Mouse (Mus musculus) cortical plate, adult 2 months (tissue): ENCODE data around the gene Gm17657. TPM values are rescaled to one million over a fixed set of nuclear protein-coding genes. Genes with fewer than 3 reads are reported as not detected.
"Not testable (repeated sequence)": the region's sequence is repeated elsewhere in the genome, so short reads cannot be mapped to it uniquely, and the experiment has no call there.

ENCODE experiments used
- H3K27ac ChIP-seq: fragments of 200-500 bp; 2 replicates; pipeline ENCODE4 v1.5.1; 2012; ENCODE audit warnings: low read length, control low read depth, inconsistent platforms; ENCODE audit not compliant: insufficient read depth
- H3K4me1 ChIP-seq: fragments of 200-500 bp; 2 replicates; pipeline ENCODE4 v1.6.1; 2011; ENCODE audit warnings: low read length; ENCODE audit not compliant: control insufficient read depth, insufficient read depth
- H3K4me3 ChIP-seq: fragments of 200-500 bp; 2 replicates; pipeline ENCODE4 v1.5.1; 2011; ENCODE audit warnings: mild to moderate bottlenecking, low read length, control low read depth; ENCODE audit not compliant: insufficient read depth
- CTCF ChIP-seq: fragments of 200-500 bp; IDR thresholded peaks from 2 replicates; pipeline ENCODE4 v1.5.1; 2011; ENCODE audit warnings: mild to moderate bottlenecking, control low read depth, low read length; ENCODE audit not compliant: insufficient read depth; ENCODE audit errors: extremely low read depth
- POLR2A ChIP-seq: fragments of 200-500 bp; IDR thresholded peaks from 2 replicates; pipeline ENCODE4 v1.6.1; 2011; ENCODE audit warnings: mild to moderate bottlenecking, low read length, control low read depth; ENCODE audit not compliant: insufficient read depth; ENCODE audit errors: extremely low read depth
- polyA plus RNA-seq: library from polyadenylated mRNA; depleted of rRNA; stranded (reverse); fragments of >200 nt; gene quantifications from 2 replicates; pipeline ENCODE4 v1.2.3, GENCODE M21; 2012

Gene Gm17657
- polyA plus RNA-seq, 1 experiment: not detected

DNA sequence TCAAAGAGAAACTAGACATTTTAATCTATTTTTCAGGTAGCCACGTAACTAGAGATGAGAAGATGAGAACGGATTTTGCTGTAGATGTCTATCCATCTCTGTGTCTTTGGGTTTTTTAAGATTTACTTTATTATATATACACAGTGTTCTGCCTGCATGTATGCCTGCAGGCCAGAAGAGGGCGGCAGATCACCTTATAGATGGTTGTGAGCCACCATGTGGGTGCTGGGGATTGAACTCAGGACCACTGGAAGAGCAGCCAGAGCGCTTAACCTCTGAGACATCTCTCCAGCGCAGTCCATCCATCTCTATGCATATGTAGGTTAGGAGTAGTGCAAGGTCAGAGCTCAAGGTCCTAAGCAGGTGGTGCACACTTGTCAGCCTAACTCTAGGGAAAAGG, 45.7 kb downstream of the Gm17657 start:
- no peak overlapping the region for H3K27ac ChIP-seq
- H3K4me1 ChIP-seq: peaks cover 2% of the 10 kb centered on the region
- H3K4me3 ChIP-seq: no peak overlapping the region; the same call in 1 of the 2 replicates
- no peak for TF ChIP-seq CTCF
- TF ChIP-seq POLR2A: no peak

DNA sequence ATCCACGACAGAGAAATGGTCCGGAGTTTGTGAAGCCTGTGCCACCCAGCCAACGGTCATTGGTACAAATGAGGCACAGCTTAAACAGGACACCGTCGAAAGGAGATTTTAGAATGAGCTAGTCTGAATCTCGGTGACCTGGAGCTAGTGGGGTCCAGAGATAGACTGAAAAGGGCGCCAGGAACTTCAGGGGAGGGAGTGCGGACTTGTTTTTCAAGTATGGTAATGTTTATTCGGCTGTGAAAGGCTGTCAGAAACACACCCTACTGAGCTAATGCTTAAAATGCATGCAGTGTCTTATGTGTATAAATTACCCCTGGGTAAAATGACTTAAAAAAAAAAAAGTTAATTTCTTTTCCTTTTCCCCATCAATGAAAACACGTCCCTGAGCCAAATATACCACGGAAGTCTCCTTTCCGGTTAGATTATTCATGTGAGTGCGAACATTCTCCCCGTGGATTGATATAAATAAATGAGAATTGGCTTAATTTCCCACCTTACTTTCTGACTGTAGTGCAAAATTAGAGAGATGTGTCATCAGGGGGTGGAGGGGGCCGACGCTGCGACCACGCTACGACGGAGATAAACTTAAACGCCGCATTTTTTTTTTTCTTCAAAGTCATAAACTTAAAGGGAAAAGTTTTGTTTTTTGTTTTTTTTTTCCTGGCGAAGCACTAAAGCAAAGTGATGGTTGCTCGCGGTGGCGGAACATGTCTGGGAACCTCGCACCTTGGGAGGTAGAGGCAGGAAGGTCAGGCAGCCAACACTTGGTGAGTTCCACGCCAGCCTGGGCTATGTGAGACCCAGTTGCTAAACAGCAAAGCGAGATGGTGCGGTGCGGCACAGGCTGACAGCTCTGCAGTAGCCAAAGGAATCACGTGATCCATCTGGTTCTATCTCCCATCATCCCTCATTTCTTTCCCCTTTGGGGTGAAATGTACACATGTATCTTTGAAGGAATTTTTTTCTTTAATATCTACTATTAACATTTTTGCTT, 46.5 kb downstream of the Gm17657 start:
- TF ChIP-seq POLR2A (no peak), CTCF (no peak)
- no peak overlapping the region for H3K27ac ChIP-seq
- H3K4me1 ChIP-seq: peaks cover 2% of the 10 kb centered on the region
- H3K4me3 ChIP-seq: peak overlapping the region; percentile 32; the same call in 1 of the 2 replicates

DNA sequence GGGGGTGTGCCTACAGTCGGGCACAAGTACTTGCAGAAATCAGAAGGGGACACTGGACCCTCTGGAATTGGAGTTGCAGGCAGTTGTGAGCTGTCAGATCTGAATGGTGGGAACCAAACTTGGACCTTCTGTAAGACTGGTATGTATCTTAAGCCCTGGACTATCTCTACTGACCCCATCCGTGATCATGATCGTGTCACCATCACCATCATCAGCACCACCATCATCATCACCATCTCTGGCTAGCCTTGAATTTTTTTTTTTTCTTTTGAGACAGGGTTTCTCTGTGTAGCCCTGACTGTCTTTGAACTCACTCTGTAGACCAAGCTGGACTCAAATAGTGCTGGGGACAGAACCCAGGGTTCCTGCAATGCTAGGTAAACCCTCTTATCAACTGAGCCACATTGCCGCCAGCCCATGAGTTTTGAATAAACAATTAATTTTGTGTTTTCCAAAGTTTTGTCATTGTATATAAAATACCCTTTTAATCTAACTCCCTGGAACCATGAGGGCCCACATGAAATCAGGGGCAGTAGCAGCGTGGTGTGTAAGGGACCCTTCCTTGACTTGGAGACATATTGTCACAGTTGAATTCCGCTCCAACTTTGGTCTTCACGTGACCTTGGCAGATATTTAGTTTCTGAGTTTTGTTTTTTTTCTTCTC, 47.3 kb downstream of the Gm17657 start:
- Histone ChIP-seq H3K27ac (no peak overlapping the region), H3K4me3 (no peak overlapping the region), H3K4me1 (peaks cover 2% of the 10 kb centered on the region)
- no peak for TF ChIP-seq POLR2A
- no peak for TF ChIP-seq CTCF

DNA sequence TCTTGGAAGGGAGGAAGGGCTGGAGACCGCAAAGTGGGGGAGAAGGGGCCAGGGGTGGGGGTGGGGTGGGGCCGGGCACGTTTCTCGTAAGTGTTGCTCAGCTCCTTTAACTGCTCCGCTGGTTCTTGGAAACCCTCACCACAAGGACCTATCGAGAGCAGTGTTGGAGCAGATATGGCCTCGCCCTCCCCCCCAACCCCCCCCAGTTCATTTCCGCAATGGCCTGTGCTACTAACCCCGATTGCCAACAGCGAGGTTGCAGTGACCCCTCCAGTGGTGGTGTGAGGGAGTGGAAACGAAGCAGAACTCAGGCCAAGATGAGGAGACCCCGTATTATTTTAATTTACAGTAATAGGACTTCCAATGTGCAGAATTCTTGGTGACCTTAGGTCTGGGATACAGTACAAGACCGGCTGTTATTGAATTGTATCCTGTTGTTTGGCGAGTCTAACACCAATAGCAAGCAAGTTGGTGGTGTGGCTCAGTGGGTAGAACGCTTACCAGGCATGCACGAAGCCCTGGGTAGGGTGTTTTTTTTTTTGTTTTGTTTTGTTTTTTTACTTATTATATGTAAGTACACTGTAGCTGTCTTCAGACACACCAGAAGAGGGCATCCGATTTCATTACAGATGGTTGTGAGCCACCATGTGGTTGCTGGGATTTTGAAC, 48.5 kb downstream of the Gm17657 start:
- TF ChIP-seq POLR2A (no peak), CTCF (no peak)
- Histone ChIP-seq H3K4me3 (no peak overlapping the region), H3K27ac (no peak overlapping the region), H3K4me1 (peaks cover 2% of the 10 kb centered on the region)

DNA sequence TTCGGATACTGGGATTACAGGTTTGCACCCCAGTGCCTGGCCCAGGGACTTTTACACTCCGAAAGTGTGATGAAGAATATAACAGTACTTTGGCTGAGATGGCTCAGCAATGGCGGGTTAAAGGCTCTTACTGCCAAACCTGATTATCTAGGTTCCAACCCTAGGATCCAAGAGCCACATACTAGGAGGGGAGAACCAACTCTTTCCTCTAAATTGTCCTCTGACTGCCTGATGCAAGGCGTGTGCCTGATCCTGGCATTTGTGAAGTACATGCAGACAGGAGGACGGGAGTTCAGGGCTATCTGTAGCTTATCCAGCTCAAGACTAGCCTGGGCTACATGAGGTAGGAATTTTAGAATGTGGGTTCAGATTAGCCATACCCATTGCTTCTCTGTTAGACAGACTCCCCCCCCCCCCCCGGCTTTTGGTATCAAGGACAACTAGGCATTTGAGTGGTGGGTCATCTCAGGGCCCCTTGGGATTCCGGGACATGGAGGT, 49.1 kb downstream of the Gm17657 start:
- TF ChIP-seq CTCF (no peak), POLR2A (no peak)
- no peak overlapping the region for H3K27ac ChIP-seq
- H3K4me3 ChIP-seq: no peak overlapping the region
- peaks cover 2% of the 10 kb centered on the region for H3K4me1 ChIP-seq

DNA sequence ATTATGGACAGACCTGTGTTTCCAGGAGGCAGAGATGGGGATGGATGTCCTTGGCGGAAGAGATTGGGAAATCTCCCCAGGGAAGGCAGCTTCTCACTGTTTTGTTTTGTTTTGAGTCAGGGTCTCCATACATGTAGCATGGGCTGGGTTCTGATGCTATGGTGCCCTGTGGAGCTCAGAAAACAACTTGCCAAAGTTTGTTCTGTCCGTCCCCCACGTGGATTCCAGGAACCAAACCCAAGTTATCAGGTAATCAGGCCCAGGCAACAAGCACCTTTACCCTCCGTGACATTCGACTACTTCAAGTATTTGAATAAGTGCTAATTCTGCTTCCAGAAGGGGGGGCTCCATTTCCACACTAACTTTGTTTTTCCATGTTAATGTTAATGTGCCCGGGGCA, 49.9 kb downstream of the Gm17657 start:
- H3K4me3 ChIP-seq: no peak overlapping the region
- peaks cover 2% of the 10 kb centered on the region for H3K4me1 ChIP-seq
- no peak overlapping the region for H3K27ac ChIP-seq
- TF ChIP-seq CTCF: no peak
- TF ChIP-seq POLR2A: no peak

DNA sequence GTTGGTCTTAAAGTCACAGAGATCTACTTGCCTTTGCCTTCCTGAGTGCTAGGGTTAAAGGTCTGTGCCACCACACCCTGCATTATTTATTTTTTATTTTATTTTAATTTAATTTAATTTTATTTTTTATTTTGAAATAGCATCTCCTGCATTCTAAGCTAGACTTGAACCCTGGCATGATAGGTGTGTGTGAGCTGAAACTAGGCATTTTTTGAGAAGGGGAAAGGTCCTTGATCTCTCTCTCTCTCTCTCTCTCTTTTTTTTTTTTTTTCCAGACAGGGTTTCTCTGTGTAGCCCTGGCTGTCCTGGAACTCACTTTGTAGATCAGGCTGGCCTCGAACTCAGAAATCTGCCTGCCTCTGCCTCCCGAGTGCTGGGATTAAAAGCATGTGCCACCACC, 50.5 kb downstream of the Gm17657 start:
- H3K4me1 ChIP-seq, H3K27ac ChIP-seq, H3K4me3 ChIP-seq: not testable (repeated sequence)

DNA sequence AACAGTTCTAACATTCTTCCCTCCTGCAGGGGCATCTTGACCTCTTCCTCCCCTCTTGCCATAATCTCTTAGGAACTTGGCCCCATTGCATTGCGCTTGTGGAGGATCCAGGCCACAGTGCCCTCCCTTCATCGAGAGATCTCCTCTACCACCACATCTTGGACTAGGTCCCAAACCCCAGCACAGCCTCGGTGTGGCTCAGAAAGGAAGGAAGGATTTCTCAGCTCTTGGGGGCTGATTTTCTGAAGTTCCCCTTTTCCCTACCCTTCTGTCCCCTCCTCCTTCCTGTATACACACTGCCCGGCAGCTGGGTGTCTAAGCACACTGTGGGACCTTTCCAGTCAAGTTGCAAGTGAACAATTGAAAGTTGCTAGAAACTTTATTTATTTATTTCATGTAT, 51.4 kb downstream of the Gm17657 start:
- H3K4me3 ChIP-seq: no peak overlapping the region
- TF ChIP-seq CTCF (no peak), POLR2A (no peak)
- H3K27ac ChIP-seq: no peak overlapping the region
- H3K4me1 ChIP-seq: no peaks in the 10 kb centered on the region

DNA sequence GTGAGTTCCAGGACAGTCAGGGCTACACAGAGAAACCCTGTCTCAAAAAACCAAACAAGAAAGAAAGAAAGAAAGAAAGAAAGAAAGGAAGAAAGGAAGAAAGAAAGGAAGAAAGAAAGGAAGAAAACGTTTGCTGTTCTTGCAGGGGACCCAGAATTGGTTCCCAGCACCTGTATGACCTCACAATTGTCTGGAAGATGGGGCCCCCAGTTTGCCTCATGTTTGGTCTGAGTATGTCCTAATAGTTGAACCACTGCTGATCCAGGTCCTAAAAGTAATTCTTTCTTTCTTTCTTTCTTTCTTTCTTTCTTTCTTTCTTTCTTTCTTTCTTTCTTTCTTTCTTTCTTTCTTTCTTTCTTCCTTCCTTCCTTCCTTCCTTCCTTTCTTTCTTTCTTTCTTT, 52.0 kb downstream of the Gm17657 start:
- H3K4me1 ChIP-seq, H3K4me3 ChIP-seq, H3K27ac ChIP-seq: not testable (repeated sequence)

DNA sequence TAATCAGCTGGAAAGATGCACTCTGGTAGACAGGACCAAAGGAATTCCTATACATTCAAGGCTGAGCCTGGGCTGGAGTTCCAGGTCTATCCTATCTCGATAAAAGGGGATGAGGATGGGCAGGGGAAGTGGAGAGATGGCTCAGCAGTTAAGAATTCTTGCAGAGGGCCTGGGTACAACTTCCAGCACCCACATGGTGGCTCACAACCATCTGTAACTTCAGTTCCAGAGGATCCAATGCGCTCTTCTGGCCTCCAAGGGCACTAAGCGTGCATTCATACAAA, 52.4 kb downstream of the Gm17657 start:
- TF ChIP-seq CTCF: no peak
- no peak for TF ChIP-seq POLR2A
- Histone ChIP-seq H3K4me1 (no peaks in the 10 kb centered on the region), H3K27ac (no peak overlapping the region), H3K4me3 (no peak overlapping the region)
